Mouse (Mus musculus) limb, embryonic 14.5 days (tissue): ENCODE measurements at regions not wholly inside any gene's neighbourhood (a gene's known extent, or its start where the extent isn't known, plus 50 kb on each side); places are given as distances from the start of the nearest gene placed in this dataset.

Source experiments
- ATAC-seq: fragments of 200-750 bp; cut with Nextera tagmentation; 2 replicates; pipeline ENCODE4 v1.8.0; 2017; ENCODE audit warnings: low read depth, moderate number of reproducible peaks, moderate TSS enrichment; ENCODE audit not compliant: low FRiP score
- DNase-seq: peaks from one replicate; pipeline ENCODE4 v3.0.0-alpha.2; 2015; ENCODE audit warnings: low spot score
- H3K27ac ChIP-seq: fragments of 300-500 bp; sonication (generic); replicated peaks from 2 replicates; pipeline ENCODE4 v1.5.1; 2014; ENCODE audit warnings: low read depth, mild to moderate bottlenecking, low read length, moderate library complexity, mixed read lengths
- H3K27me3 ChIP-seq: fragments of 300-500 bp; sonication (generic); 2 replicates; pipeline ENCODE4 v1.6.1; 2014; ENCODE audit warnings: low read length, mixed read lengths; ENCODE audit not compliant: control insufficient read depth, insufficient read depth
- H3K36me3 ChIP-seq: fragments of 300-500 bp; sonication (generic); 2 replicates; pipeline ENCODE4 v1.6.1; 2014; ENCODE audit warnings: mild to moderate bottlenecking, low read length, moderate library complexity, mixed read lengths; ENCODE audit not compliant: control insufficient read depth, insufficient read depth
- H3K4me1 ChIP-seq: fragments of 300-500 bp; sonication (generic); 2 replicates; pipeline ENCODE4 v1.6.1; 2014; ENCODE audit warnings: antibody characterized with exemption, low read length, mixed read lengths; ENCODE audit not compliant: control insufficient read depth, insufficient read depth
- H3K4me2 ChIP-seq: fragments of 300-500 bp; sonication (generic); replicated peaks from 2 replicates; pipeline ENCODE4 v1.6.1; 2014; ENCODE audit warnings: low read depth, mild to moderate bottlenecking, low read length, moderate library complexity; ENCODE audit not compliant: severe bottlenecking
- H3K4me3 ChIP-seq: fragments of 300-500 bp; sonication (generic); replicated peaks from 2 replicates; pipeline ENCODE4 v1.5.1; 2014; ENCODE audit warnings: low read length
- H3K9ac ChIP-seq: fragments of 300-500 bp; sonication (generic); 2 replicates; pipeline ENCODE4 v1.6.1; 2014; ENCODE audit warnings: mild to moderate bottlenecking, low read depth, low read length, moderate library complexity; ENCODE audit not compliant: severe bottlenecking
- H3K9me3 ChIP-seq: fragments of 300-500 bp; sonication (generic); 2 replicates; pipeline ENCODE4 v1.6.1; 2016; ENCODE audit warnings: low read length; ENCODE audit not compliant: control insufficient read depth
- POLR2A ChIP-seq: fragments of 200-500 bp; IDR thresholded peaks from 2 replicates; pipeline ENCODE4 v1.8.0; 2012; ENCODE audit warnings: inconsistent platforms, mild to moderate bottlenecking, moderate library complexity, borderline replicate concordance; ENCODE audit not compliant: insufficient read depth, insufficient read length; ENCODE audit errors: extremely low read depth
- WGBS: fragments of 180-500 bp; shearing (Covaris S2); extraction: QIAGEN DNeasy Blood & Tissue Kit; methylation state at CpG from one replicate; pipeline ENCODE4 v1.1.7; 2014; 5-methylcytosine and 5-hydroxymethylcytosine counted together

DNA sequence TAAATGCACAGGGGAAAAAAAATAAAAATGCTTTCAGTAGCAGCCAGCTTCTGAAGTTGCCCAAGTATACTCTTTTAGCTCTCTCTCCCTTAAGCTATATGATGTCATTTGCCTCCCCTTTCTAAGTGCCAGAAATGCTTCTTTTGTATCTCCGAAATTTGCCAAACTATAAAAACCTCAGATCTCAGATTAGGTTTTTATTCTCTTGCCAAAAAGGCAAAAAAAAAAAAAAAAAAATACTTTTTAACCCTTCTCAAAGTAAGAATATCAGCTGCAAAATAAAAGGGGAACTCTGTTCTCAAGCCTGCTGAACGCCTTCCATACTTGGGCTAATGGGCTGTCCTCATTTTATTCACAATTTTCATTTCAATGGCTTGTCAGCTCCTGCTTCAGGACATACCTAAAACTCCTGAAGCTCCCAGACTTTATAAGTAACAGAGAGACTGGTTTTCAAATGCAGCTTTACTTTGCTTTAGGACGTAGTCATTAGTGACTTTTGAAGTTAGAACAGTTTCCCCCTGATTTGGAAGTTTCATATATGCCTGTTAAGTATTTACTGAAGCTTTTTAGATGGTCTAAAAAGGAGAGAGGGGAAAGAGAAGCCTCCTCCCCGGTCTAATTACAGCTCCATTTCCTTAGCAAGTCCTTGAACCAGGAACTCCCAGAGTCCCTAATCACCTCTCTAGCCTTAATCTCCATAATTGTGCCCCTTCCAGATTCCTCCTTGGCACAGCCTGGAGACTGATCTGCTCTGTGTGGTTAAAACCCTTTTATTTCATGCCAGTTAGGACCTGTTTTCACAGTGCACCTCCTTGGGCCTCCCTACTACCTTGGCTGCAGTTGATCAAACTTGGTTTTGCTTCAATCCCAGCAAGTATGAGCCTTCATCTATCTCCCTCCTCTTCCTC lies 633.5 kb upstream of the Arid1b start:
- DNase-seq, result no peak

DNA sequence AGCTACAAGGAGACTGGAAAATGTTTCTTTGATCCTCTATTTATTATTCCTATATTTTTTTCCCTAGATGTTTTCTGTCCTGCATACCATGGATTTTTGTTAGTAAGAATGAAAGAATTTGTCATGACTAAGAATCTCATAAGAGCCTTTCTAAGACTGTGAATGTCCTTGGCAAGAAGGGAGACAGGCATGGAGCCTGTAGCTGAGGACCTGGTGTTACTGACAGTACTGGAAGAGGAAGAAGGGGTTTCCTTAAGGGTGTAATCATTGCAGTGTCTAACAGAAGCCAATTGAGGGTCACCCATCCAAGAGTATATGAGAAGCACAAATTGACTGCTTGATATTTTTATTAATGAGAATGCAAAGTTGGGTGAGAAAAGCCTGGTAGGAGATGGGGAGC lies 628.3 kb upstream of the Arid1b start:
- Histone ChIP-seq H3K4me1 (0 out of 2 replicates have a peak, but pooled peaks cover 2% of the 10 kb centered on the region), H3K36me3 (no peaks in the 10 kb centered on the region), H3K27ac (no peak overlapping the region), H3K9ac (no peak overlapping the region), H3K4me2 (no peak overlapping the region), H3K4me3 (no peak overlapping the region), H3K27me3 (no peaks in the 10 kb centered on the region), H3K9me3 (no peaks in the 10 kb centered on the region)
- no peak for DNase-seq
- no peak for TF ChIP-seq POLR2A
- ATAC-seq, result no peak

More for the DNA sequence above, 633.5 kb upstream of the Arid1b start:
- H3K36me3 ChIP-seq, result no peaks in the 10 kb centered on the region
- no peak for ATAC-seq
- 42% methylated on average over 4 of the region's 4 CpGs for WGBS
- no peak overlapping the region for H3K9ac ChIP-seq
- H3K27ac ChIP-seq, result no peak overlapping the region
- H3K9me3 ChIP-seq, result no peaks in the 10 kb centered on the region
- H3K4me3 ChIP-seq, result no peak overlapping the region
- no peak for TF ChIP-seq POLR2A
- 0 out of 2 replicates have a peak, but pooled peaks cover 2% of the 10 kb centered on the region for H3K4me1 ChIP-seq
- no peaks in the 10 kb centered on the region for H3K27me3 ChIP-seq
- no peak overlapping the region for H3K4me2 ChIP-seq

DNA sequence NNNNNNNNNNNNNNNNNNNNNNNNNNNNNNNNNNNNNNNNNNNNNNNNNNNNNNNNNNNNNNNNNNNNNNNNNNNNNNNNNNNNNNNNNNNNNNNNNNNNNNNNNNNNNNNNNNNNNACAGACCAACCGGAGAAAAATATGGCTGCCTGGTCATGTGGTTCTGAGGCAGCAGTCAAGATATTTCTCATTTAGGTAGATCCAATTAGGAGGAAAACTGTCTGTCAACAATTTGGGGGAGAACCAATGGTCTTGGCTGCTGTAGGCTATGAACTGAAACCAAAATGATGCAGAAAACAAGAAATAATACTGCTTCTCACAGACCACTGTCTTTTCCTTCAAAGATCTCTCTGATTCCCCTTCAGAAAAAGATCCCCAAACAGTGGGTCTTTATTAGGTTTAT lies 613.7 kb upstream of the Arid1b start:
- 73% methylated on average over 1 of the region's 1 CpGs for WGBS
- Histone ChIP-seq H3K9me3 (no peaks in the 10 kb centered on the region), H3K4me3 (no peak overlapping the region), H3K9ac (no peak overlapping the region), H3K36me3 (no peaks in the 10 kb centered on the region), H3K4me2 (no peak overlapping the region), H3K27ac (no peak overlapping the region), H3K4me1 (no peaks in the 10 kb centered on the region), H3K27me3 (no peaks in the 10 kb centered on the region)
- no peak for DNase-seq
- TF ChIP-seq POLR2A, result no peak
- no peak for ATAC-seq

DNA sequence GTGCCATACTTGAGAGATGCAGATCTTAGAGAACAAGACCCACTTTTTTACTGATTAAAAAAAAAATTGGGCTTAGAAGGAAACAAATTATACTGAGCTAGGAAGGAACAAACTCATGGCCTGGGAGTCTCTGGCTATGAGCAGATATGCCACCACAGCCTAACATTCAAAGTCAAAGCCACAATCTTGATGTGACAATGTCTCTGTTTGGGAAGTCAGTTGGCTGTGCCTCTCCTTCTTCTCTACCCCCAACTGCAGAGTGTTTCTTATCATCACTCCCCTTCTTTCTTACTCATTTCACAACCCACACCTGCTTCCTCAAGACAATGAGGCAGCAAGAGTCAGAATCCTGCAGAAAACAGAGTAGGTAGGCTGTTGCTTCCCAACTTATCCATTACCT lies 613.3 kb upstream of the Arid1b start:
- TF ChIP-seq POLR2A, result no peak
- H3K36me3 ChIP-seq, result no peaks in the 10 kb centered on the region
- DNase-seq, result no peak
- H3K9me3 ChIP-seq, result no peaks in the 10 kb centered on the region
- no peaks in the 10 kb centered on the region for H3K27me3 ChIP-seq
- no peak for ATAC-seq
- no peak overlapping the region for H3K4me2 ChIP-seq
- H3K4me3 ChIP-seq, result no peak overlapping the region
- H3K9ac ChIP-seq, result no peak overlapping the region
- no peak overlapping the region for H3K27ac ChIP-seq
- H3K4me1 ChIP-seq, result no peaks in the 10 kb centered on the region

DNA sequence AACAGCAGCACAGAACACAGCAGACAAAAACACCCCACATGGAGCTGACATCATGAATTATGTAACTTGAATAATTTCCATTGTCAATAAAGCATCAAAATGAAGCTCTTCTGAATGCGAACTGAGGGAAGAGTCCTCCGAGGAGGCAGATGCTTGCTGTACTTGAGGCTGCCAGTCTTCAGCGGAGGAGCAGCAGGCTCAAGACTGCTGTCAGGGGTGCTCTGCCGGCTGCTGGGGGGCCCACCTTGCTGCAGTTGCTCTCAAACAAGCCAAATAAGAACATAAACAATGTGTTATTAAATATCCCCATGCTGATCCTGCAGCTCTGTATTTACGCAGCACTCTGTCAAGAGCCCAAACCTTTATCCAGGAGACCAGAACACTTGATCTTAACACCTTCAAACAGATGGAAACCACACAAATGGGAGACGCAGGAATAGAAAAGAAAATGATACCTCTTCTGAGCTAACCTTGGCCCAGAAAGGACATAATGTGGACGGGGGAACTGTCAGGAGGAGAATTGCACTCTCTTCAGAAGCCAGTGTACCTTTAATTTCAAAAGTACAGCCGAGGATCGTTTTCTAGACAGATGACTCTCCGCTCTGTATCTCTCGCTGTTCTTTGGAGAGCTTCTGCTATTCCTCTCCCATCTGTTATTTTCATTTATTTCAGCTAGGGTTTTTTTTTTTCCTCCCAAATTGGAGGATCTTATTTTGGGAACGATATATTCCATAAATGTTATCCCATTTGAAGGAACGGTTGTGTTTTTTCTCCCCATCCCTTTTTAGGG lies 612.0 kb upstream of the Arid1b start:
- Histone ChIP-seq H3K27ac (no peak overlapping the region), H3K4me3 (no peak overlapping the region), H3K9me3 (no peaks in the 10 kb centered on the region), H3K36me3 (no peaks in the 10 kb centered on the region), H3K9ac (no peak overlapping the region), H3K4me1 (no peaks in the 10 kb centered on the region), H3K27me3 (no peaks in the 10 kb centered on the region), H3K4me2 (no peak overlapping the region)
- 75% methylated on average over 13 of the region's 13 CpGs for WGBS
- TF ChIP-seq POLR2A, result no peak
- ATAC-seq, result no peak
- no peak for DNase-seq
